Mouse (Mus musculus) C2C12 (cell line): ENCODE measurements around the gene Smyd1.
"Not testable (repeated sequence)": the region's sequence is repeated elsewhere in the genome, so short reads cannot be mapped to it uniquely, and the experiment has no call there.

Experiments
- CEBPB ChIP-seq: IDR thresholded peaks from one replicate; pipeline ENCODE4 v1.6.1; 2011; ENCODE audit warnings: low read depth, mild to moderate bottlenecking, control low read depth, moderate library complexity
- CTCF ChIP-seq: IDR thresholded peaks from one replicate; pipeline ENCODE4 v1.5.1; 2011; ENCODE audit not compliant: control insufficient read depth, insufficient read depth, insufficient read length
- FOSL1 ChIP-seq: IDR thresholded peaks from one replicate; pipeline ENCODE4 v1.8.0; 2011; ENCODE audit warnings: mild to moderate bottlenecking, low read length; ENCODE audit not compliant: poor library complexity, insufficient read depth, severe bottlenecking
- MAX ChIP-seq: IDR thresholded peaks from one replicate; pipeline ENCODE4 v1.6.1; 2011; ENCODE audit warnings: mild to moderate bottlenecking, control low read depth
- MYOD1 ChIP-seq: IDR thresholded peaks from one replicate; pipeline ENCODE4 v1.6.1; 2011; ENCODE audit warnings: low read depth; ENCODE audit not compliant: control insufficient read depth, insufficient read length
- MYOG ChIP-seq: IDR thresholded peaks from one replicate; pipeline ENCODE4 v1.6.1; 2011; ENCODE audit not compliant: control insufficient read depth, insufficient read length; ENCODE audit errors: extremely low read depth
- USF1 ChIP-seq: IDR thresholded peaks from one replicate; pipeline ENCODE4 v1.6.1; 2011; ENCODE audit warnings: low read depth, mild to moderate bottlenecking, control low read depth, moderate library complexity

GRCm38 (mm10) chr6:71269686-71270050 is 52.4 kb downstream of the Smyd1 start:
- TF ChIP-seq CTCF, MYOG, USF1, FOSL1, CEBPB, MAX, MYOD1: not testable (repeated sequence)
